Mouse (Mus musculus) embryo, embryonic 11 days (tissue): ENCODE measurements around the gene Nap1l4.

Source experiments
- DNase-seq: peaks from one replicate; pipeline ENCODE4 v3.0.0-alpha.2; 2015

Nap1l4 gene

DNA sequence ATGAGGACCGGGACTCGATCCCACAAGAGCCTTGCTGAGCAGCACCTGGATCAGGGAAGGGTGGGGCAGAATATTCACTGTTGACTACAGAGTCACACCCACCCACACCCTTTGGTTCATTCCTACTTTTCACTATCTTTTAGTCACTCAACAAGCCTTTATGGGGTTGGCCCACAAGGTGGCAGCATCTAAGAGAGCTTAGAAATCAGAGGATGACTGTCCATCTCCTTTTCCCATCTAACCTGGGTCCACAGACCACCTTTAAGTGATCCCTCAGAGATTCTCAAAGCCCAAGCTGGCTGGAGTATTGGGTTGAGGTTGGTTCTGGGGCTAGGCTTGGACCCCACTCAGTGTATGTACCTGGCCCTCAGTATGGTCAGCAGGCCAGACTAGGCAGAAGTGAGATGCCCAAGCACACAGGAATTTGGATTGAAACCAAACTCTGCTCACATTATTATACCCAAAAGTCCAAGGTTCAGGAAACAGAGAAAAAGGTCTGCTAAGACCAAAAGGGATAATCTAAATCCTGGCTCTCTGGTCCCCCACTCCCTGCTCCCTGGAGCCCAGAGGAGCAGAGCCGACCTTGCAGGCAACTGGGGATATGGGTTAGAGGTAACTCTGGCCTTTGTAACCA lies 72.1 kb downstream of the Nap1l4 start:
- DNase-seq, result no peak

DNA sequence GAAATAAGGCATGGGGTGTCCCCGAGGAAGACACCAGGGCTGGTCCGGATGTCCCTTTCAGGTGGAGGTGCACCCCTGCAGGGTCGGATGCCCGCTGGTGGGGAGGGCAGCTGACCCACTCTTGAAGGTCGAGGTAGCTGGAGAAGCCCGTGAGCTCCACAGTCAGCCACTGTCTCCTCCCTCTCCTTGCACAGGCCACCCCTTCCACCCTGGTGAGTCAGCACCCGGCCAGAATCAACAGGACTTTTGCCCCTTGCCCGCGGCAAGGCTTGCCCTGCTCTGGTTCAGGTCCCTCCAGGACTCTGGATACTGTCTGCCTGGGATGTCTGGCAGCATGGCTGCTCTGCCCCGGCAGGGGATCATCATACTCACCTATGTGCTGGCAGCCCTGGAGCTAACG lies 73.0 kb downstream of the Nap1l4 start:
- DNase-seq, result no peak

DNA sequence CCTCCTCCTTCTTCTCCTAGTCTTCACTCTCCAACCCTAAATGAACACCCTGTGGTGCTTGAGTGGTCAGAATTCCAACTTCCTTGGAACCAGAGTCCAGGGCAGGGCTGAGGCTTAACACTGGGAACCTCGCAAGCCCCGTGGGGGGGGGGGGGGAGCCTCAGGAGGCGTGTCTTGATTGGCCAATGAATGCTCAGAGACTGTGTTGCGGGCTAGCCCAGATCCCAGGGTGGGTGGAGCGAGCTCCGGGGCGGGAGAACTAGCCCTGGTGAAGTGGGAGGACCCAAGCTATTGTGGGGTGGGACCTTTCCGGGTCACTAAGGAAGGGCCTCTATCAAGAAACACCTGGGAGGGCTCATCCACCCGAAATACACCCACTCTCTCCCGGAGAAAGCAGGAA lies 74.1 kb downstream of the Nap1l4 start:
- DNase-seq, result no peak

DNA sequence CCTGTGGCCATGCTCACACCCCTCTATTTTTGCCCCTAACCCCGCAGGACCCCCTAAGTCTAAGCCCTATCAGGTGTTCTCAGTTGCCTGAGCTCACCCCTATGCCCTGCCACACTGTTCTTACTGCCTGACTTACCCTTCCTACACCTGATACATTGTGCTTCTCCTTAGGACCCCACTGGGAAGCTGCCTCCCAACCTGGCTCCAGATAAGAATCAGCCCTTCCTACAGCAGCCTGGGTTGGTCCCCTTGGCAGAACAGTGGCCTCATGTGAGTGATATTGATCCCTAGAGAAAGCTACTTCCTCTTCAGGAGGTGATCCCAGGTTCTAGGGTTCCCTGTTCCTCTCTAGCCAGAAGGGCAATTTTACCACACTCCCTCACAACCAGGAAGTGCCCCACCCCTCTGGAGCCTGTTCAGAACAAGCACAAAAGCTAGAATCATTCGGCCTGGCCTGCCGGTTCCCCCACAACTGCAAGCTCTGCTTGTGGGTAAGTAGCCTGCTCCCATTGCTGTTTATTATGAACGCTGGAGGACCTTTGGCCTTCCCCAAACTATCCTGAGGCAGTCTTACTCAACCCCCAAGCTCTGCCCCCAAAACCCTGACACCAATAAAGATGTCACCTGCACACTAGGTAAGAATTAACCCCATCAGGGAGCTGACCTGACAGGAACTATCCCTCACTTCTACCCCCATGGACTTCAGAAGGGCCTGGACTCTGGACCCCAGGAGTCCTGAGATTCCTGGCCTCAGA lies 75.4 kb downstream of the Nap1l4 start, which contains the start of gene Slc22a18:
TSS of gene Slc22a18 (plus strand) at position 390 of the 755 bp plus-strand sequence.
- DNase-seq, result no peak

DNA sequence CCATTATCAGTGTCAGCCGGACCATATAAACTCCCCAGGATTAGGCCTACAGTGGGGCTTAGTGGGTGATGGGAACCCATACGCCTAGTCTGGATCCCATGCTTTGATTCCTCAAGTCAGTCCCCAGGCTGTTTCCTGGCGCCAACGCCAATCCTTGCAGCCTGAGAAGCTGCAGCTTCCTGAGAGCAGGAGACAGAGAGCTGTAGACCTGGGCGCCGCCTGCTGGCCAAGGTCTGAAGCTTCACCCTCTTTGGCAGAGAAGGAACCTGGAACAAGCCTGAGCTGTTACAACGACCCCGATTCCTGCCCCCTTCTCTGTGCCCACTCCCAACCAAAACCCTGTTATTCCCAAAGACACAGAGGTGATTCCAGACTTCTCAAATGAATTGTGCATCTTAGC lies 79.0 kb downstream of the Nap1l4 start:
- peak; percentile 87 for DNase-seq

DNA sequence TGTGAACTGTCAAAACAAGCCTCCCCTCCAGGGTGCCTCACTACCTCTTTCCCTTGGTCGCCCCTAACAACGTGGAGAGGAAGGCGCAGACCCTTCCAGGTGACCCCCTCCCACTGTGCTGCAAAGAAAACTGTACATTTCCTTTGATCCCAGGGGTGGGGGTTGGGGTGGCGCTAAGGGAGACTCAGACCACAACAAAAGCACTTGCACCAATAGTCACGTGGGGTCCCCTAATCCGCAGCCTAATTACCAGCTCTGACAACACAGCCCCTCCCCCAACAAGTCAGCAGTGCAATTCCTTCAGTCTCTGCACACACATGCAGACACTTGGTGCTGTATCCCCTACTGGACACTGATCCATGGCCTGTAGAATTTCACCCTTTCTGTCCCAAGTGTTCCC lies 81.2 kb downstream of the Nap1l4 start:
- peak; percentile 65 for DNase-seq

DNA sequence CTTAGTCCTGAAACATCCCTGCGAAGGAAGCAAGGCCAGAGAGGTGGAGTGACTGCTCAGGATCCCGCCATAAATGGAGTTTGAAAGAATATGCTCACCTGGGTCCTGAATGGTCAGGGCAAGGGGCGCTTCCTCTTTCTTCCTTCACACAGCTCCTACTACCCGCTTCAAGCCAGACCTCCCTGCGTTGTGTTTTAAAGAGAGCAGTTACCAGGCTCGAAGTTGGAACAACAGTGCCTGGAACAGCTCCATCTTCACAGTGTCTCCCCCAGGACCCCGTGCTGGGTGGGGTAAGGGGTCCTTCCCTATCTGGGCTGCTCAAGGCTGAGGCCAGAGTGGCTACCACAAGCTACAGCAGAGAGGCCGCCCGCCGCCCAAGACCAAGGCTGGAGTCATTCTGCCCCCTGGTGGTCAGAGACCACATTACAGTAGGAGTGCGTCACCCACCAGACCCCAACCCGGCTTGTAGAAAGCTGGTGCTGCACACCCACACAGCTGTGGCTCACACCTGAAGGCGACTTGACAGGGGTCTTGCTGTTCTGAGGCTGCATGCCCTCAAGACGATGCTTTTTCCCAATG lies 82.7 kb downstream of the Nap1l4 start:
- peak; percentile 87 for DNase-seq

DNA sequence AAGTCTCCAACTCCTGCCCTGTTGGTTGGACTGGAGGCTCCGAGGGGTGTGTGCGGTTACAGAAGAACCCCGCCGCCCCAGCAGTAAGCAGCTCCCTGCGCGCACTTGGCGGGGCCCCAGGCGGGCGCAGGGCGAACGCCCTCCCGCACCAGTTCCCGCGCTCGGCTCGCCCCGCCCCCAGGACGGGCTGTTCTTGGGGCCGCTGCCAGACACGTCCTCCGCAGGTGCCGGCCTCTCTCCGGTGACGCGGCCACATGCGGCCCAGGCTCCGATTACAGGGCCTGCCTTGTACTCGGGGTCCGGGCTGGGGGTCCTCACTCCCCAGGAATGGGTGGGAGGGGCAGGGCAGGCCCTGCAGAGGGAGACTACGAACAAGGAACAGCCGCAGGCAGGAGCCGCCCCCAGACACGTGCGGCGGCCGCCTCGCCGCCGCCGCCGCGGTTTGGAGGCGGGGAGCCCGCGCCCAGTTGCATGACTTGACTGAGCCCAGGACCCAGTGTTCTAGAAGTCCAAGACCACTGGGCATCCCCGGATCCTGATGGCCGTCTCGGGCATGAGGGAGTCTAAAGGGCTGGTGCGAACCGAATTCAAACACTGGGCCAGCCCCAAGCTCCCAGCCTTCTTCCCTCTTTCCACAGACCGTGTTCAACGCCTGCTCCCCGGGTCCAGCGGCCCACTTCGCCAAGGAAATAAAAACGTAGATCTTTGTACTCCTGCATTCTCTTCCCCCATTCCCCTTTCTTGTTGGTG lies 83.9 kb downstream of the Nap1l4 start:
- DNase-seq, result peak; percentile 78

DNA sequence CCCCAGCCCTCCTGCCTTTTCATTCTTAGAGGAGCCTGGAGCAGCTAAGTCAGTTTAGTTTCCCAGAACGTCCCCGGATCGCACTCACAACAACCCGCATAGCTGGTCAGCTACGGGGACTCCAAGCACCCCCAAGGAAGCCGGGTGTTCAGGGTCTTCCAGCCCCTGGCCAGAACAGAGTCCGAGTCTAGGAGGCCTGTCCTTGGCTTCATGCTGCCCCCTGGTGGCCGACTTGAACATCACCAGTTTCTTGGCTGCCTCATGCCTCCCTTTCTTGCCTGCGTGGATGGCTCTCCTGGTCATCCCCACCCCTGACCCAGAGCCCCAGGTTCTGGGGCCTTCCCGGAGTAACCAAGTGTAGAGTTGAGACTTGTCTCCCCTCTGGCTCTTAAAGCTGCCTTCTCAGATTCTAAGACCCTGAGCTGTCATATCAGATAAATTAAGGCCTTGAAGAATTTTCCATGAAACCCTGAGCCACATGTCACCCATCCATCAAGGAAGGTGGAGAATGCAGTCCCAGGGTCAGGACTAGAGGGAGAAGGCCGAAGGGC lies 85.0 kb downstream of the Nap1l4 start:
- DNase-seq, result peak; percentile 87
